Mouse (Mus musculus) kidney, embryonic 14.5 days (tissue): ENCODE results near the gene Tectb. TPM values are rescaled to one million over a fixed set of nuclear protein-coding genes. Genes with fewer than 3 reads are reported as not detected.

Source experiments
- ATAC-seq: fragments of 200-750 bp; cut with Nextera tagmentation; 2 replicates; pipeline ENCODE4 v1.8.0; 2017; ENCODE audit warnings: moderate number of reproducible peaks, mild to moderate bottlenecking, moderate TSS enrichment, moderate library complexity; ENCODE audit not compliant: low FRiP score, low TSS enrichment
- H3K27ac ChIP-seq: fragments of 300-500 bp; sonication (generic); 2 replicates; pipeline ENCODE4 v1.5.1; 2014; ENCODE audit warnings: low read depth, mild to moderate bottlenecking, low read length, moderate library complexity, mixed read lengths
- H3K27me3 ChIP-seq: fragments of 300-500 bp; sonication (generic); 2 replicates; pipeline ENCODE4 v1.6.1; 2014; ENCODE audit warnings: mild to moderate bottlenecking, low read length; ENCODE audit not compliant: control insufficient read depth, insufficient read depth
- H3K36me3 ChIP-seq: fragments of 300-500 bp; sonication (generic); 2 replicates; pipeline ENCODE4 v1.6.1; 2014; ENCODE audit warnings: low read length, mixed read lengths; ENCODE audit not compliant: control insufficient read depth, insufficient read depth
- H3K4me1 ChIP-seq: fragments of 300-500 bp; sonication (generic); 2 replicates; pipeline ENCODE4 v1.6.1; 2014; ENCODE audit warnings: low read length, mixed read lengths; ENCODE audit not compliant: control insufficient read depth, insufficient read depth
- H3K4me2 ChIP-seq: fragments of 300-500 bp; sonication (generic); replicated peaks from 2 replicates; pipeline ENCODE4 v1.6.1; 2014; ENCODE audit warnings: low read depth, mild to moderate bottlenecking, low read length
- H3K4me3 ChIP-seq: fragments of 300-500 bp; sonication (generic); 2 replicates; pipeline ENCODE4 v1.5.1; 2014; ENCODE audit warnings: mild to moderate bottlenecking, low read length
- H3K9ac ChIP-seq: fragments of 300-500 bp; sonication (generic); 2 replicates; pipeline ENCODE4 v1.6.1; 2014; ENCODE audit warnings: low read depth, mild to moderate bottlenecking, low read length, moderate library complexity
- H3K9me3 ChIP-seq: fragments of 300-500 bp; sonication (generic); 2 replicates; pipeline ENCODE4 v1.6.1; 2016; ENCODE audit warnings: low read length; ENCODE audit not compliant: control insufficient read depth
- WGBS: fragments of 180-500 bp; shearing (Covaris S2); extraction: QIAGEN DNeasy Blood & Tissue Kit; methylation state at CpG from one replicate; pipeline ENCODE4 v1.1.7; 2014; 5-methylcytosine and 5-hydroxymethylcytosine counted together
- microRNA-seq: library from miRNA; unstranded; fragments of <30 nt; microRNA quantifications from one replicate; pipeline ENCODE4, GENCODE M21; 2016
- polyA plus RNA-seq: library from polyadenylated mRNA; unstranded; fragments of >200 nt; fragmentation: Nextera tagmentation; extraction: Ambion mirVana; gene quantifications from 2 replicates; pipeline ENCODE4 v1.2.1, GENCODE M21; 2014

The Tectb gene
- polyA plus RNA-seq, 1 experiment from 2014 or later, result not detected

- Histone ChIP-seq H3K27ac (no peak within 1 kb of the TSS), H3K9ac (no peak within 1 kb of the TSS), H3K36me3 (no peaks in the 10 kb centered on the region), H3K4me2 (no peak within 1 kb of the TSS), H3K9me3 (no peaks in the 10 kb centered on the region), H3K27me3 (no peaks in the 10 kb centered on the region), H3K4me3 (no peak within 1 kb of the TSS), H3K4me1 (peaks cover 4% of the 10 kb centered on the region; the same call in 1 of the 2 replicates)
- ATAC-seq, result no peak
- 82% methylated on average over 6 of the region's 6 CpGs for WGBS
Measured at GRCm38 (mm10) chr19:55241186-55241645, 60.7 kb downstream of the Tectb start, which contains the start of gene Gucy2g. Gene Gucy2g (minus strand): TSS chr19:55241236.

- no peak overlapping the region for H3K9ac ChIP-seq
- no peak overlapping the region; the same call in 1 of the 2 replicates for H3K4me2 ChIP-seq
- 8% methylated on average over 7 of the region's 7 CpGs for WGBS
- no peaks in the 10 kb centered on the region for H3K36me3 ChIP-seq
- peak; percentile 87 for ATAC-seq
- H3K4me3 ChIP-seq, result no peak overlapping the region
- no peaks in the 10 kb centered on the region for H3K9me3 ChIP-seq
- H3K27ac ChIP-seq, result peak overlapping the region; percentile 55; the same call in 1 of the 2 replicates
- H3K27me3 ChIP-seq, result no peaks in the 10 kb centered on the region
- H3K4me1 ChIP-seq, result peaks cover 4% of the 10 kb centered on the region; the same call in 1 of the 2 replicates
Measured at GRCm38 (mm10) chr19:55244791-55245231, 64.3 kb downstream of the Tectb start.

Small RNAs within 50 kb of the gene (microRNA-seq; reads per million reads assigned to microRNA genes)
- gene Mir6715, result not detected

Other genes starting within 250 kb of the Tectb start
- 11.8 and 22.2 TPM in 2 replicates for gene Gpam, start 53.5 kb upstream of the Tectb start, polyA plus RNA-seq
- 0.05 TPM in 1 of 2 replicates, not detected in the other for gene Gucy2g, start 60.5 kb downstream of the Tectb start, polyA plus RNA-seq
- gene Acsl5, start 71.2 kb downstream of the Tectb start, polyA plus RNA-seq, result 26.3 and 38.1 TPM in 2 replicates
- 83.0 and 110 TPM in 2 replicates for gene Zdhhc6, start 135.3 kb downstream of the Tectb start, polyA plus RNA-seq
- gene Vti1a, start 135.6 kb downstream of the Tectb start, polyA plus RNA-seq, result 17.0 and 25.7 TPM in 2 replicates